Mouse (Mus musculus) left cerebral cortex, adult 18-20 months (tissue): Measurements from ENCODE around the gene Lrriq1. TPM values are rescaled to one million over a fixed set of nuclear protein-coding genes. Genes with fewer than 3 reads are reported as not detected.

Experiments
- DNase-seq, 2 experiments: peaks; one replicate each; pipeline ENCODE4 v3.0.0; 2021 to 2022; ENCODE audit warnings: low spot score in 2 of 2, mixed read lengths in 1 of 2
- long read RNA-seq, 2 experiments: library from polyadenylated mRNA; stranded (forward); transcript quantifications; one replicate each; pipeline ENCODE4 v2.0.0; 2021
- total RNA-seq, 2 experiments: library from RNA; stranded (reverse); gene quantifications; 2 replicates each; pipeline ENCODE4 v1.2.3; 2021

Lrriq1 gene
- total RNA-seq = 1 to 10 TPM; 3.8 to 5.1 TPM
- long read RNA-seq, experiment 1 = 0 reads
- long read RNA-seq, experiment 2, partial matches to known transcripts = 0 of 1 reads
- long read RNA-seq, experiment 2, other reads (novel, unspliced or antisense) = 1 of 1 reads

DNA sequence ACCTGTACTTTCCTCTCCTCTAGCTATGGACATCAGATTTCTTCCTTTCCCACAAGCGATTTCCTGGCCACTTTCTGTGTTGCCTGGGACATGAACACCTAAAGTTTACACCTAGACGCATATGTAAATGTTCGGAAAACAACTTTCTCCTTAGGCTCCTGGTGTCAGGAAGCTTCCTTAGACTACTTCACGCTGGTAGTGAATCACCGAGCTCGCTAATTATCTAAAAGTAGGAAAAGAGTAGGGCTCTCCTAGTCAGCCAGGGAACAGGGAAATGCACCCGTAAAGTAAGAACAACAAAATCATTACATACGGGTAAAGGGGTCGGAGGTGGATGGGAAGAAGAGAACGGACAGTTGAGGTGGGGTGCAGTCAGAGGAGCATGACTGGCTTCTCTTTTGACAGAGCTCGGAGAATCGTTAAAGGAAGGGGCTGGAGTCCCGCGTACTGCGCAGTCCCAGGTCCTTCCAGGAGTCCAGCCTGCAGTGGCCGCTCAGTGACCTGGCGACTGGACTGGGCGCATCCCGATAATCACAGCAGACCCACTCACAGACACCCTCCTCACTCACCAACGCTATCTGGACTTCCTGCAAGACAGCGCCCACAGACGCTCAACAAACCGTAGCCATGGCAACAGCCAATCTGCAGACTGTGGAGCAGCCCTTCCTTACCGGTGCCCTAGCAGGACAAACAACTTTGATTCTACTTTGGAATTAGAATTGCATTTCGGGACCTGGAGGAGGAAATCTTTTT is at the start of gene Lrriq1:
Gene Lrriq1, minus strand, starts transcription at position 616 of the 753 bp plus-strand sequence.
- peak; percentile 90 to 91 for DNase-seq

DNA sequence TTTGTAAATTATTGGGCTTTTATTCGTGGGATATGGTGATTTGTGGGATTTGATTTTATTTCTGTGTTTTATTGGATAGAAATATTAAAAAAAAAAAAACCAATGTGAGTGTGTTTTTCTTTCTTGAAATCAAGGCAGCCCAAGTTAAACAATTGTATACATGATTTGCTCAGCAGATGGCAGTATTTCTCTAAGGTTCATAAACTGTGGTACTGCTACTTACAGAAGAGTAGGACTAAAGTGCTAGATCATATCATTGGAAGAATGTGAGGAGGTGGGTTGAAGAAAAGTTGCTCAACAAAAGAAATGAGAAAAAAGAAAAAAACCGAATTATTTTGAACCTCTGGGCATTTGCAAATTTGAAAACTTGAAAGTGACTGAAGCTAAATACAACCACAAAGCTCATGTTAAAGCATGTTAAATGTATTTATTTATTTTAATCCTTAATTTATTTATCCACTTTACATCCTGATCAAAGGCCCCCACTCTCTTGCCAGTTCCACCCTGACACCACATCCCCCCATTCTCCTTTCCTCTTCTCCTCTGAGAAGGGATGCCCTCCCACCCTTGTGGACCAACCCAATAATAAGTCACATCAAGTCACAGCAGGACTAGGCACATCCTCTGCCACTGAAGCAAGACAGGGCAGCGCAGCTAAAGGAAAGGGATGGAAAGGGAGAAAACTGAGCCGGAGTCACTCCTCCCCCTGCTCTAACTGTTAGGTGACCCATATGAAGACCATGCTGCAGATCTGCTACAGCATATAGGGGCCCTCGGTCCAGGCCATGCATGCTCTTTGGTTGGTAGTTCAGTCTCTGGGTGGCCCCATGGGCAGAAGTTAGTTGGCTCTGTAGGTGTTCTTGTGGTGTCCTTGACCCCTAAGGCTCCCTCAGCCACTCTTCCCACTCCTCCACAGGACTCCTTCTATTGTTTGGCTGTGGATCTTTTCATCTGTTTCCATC is 18.0 kb upstream of the Lrriq1 start:
- DNase-seq = peak in 1 of 2 experiments; percentile 14

DNA sequence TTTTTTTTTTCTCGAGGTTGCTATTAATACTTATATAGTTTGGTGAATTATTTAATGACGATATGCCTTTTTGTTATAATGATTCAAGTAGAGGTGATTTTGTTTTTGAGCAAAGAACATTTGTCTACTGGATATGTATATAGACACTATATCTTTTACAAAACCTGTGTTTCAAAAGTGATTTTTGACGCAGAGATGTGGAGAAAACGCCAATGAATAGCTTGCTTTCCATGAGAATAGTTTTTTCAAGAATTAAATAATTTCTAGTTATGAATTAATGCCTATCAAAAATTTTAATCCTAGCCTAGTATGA is 294 bp upstream of the Lrriq1 start:
- no peak for DNase-seq

GRCm38 (mm10) chr10:103226646-103227045 is 9.5 kb downstream of the Lrriq1 start:
- no peak for DNase-seq

DNA sequence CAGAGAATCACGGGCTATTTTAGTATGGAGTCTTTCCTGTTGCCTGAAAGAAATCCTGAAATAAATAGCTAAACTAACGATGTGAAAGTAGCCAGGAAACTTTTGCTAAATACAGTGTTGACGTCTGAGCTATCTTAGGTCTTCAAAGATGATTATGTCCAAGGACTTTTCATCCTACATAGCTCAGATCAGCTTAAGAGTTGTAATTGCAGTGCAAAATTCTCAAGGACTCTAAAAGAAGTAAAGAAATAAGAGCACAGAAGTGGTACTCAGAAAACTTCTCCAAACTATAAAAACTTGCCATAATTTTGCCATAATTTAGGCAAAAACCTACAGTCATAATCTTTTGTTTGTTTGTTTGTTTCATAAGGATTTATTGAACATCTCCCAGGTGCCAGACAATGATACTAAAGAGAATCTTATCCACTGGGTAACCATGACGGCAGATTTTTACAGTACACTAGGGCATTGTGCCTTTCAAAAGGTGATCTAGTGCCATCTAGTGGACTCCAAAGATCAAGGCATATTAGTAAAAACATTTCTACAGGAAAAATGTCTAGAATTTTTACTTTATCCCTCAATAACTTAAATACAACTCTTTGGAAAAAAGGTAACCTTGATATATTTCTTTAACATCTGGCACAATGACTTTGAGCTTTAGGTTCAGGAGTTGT is 41.3 kb downstream of the Lrriq1 start:
- DNase-seq = no peak

DNA sequence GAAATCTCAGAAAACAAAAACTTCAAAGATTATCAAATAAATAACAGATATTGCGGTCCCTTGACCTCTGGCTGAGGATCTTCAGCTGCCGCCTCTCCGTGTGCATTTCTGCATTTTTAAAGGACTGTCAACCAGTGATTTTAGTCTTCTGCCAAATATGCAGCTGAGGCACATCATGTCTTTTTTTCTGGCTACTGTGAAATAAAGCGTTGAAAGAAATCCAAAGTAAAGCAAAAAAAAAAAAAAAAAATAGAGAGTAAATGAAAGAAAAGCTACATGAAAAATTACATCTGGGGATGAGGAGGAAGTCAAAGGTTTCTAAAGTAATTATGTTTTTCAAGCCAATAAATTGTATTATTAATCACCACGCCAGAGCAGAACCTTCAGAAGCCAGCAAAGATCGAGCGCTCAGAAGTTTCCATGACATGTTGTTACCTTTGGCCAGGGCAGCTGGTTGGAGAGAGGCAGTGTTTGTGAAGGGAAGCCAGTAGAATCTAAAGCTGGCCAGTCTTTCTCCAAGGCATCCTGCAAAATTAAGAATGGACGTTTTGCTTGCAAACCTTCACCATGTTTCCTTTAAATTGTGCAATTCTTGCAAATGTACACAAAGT is 90.2 kb downstream of the Lrriq1 start:
- DNase-seq = no peak

DNA sequence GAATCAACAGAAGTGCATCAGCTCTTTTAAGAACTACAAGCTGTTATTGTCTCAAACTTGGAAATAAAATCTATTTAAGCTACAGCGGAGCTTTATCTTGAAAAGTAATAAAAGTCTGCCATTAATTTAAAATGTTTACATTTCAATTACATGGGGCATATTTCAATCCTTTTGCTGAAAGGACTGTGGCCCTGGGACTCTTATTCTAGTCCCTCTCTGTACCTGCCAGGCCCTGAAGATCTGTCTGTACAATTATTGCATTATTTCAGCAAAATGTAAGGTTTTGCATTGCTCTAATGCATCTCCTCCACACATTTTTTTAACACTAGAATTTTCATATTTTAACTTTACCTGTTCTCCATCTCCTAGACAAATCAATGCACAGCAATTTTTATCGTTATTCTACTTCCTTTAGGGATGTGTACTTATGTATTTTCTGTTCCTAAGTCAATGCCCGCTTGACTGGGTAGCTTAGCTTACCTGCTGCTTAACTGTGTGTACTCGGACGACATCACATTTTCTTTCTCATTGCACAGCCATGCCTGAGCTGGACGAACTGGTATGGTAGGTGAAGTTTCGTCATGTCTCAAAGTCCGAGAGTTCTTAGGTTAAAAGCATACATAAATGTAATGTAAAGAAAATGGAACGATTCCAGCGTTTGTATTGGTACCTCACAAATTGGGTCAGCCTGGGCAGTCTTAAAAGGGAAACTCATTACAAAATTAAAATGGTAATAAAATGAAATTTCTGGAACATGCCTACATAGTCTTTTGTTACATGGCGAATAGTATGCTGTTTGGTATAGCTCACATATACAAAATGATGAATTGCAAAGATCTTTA is 91.0 kb downstream of the Lrriq1 start:
- DNase-seq = no peak

GRCm38 (mm10) chr10:103142526-103142925 is 93.6 kb downstream of the Lrriq1 start:
- no peak for DNase-seq

GRCm38 (mm10) chr10:103141532-103141931 is 94.6 kb downstream of the Lrriq1 start:
- peak in 1 of 2 experiments; percentile 10 for DNase-seq

DNA sequence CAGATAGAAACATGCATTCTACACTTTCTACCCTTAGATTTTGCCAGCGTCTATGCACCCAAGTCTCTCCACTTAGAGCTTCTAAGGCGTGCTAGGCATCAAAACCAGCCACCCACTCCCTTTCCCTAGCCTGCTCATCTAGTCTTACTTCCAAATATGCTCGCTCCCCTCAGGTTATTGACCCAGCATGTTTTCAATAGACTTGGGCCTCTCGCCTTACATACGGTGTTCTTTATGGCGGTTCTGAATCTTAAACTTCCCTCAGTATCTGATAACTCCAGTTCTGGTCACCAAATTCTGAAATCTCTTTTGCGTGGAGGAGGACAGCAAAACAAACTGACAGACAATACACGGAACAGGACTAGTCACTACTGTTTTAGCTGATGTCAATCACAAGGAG is 95.5 kb downstream of the Lrriq1 start:
- no peak for DNase-seq

DNA sequence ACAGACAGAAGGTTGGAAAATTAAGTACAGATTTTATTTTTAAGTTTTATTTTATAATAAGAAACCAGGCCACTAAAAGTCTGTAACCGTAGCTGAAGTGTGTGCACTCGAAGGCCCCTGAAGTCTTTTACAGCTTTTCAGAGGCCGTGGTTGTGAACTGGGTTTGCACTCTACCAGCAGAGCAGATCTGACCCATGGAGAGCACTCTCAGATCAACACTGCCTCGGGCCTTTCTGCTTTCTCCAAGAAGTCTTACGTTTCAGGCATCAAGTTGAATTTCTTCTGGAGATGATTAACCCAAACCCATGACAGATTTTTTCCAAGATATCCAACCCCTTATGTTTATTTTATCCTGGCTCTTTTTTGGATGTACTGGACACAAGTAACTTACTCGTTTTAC is 121.5 kb downstream of the Lrriq1 start:
- no peak for DNase-seq

- no peak for DNase-seq
These were observed 128.0 kb downstream of the Lrriq1 start for GRCm38 (mm10) chr10:103108090-103108489.

DNA sequence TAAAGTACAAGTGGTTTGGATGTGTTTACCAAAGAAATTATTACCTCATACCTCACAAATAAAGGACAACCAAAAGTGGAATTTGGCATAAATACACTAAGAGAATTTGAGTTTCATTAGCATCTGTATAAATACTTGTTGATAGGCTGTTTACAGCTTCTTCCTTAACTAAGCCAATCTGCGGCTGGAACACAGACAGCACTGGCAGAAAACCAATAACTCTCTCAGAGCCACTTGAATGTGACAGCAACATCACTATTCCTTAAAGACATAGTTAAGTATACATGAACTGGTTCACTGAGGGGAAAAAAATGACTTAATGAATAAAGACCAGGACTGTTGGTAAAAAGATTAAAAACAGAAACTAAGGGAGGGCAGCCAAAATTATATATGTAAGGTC is 150.0 kb downstream of the Lrriq1 start:
- no peak for DNase-seq

DNA sequence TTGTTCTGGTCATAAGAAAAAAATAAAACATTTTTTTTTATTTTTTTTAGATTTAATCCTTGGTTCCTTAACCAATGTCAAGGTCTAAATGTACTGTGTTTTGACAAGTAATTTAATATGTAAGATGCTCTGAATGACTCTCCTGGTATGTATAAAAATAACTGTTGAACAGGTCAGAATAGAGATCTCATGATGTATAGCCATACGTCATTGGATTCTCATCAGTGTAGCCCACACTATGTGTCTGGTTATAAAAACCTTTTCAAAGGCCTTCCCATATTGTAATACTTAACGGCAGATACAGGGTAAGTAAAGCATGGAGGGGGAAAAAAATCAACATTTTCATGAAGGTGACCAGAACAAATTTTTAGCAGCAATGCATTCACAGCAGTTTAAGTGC is 186.5 kb downstream of the Lrriq1 start:
- no peak for DNase-seq

GRCm38 (mm10) chr10:103046623-103047022 is 189.5 kb downstream of the Lrriq1 start:
- DNase-seq = no peak

GRCm38 (mm10) chr10:103045019-103045418 is 191.1 kb downstream of the Lrriq1 start:
- DNase-seq = no peak

- DNase-seq = no peak
These were observed 201.0 kb downstream of the Lrriq1 start for GRCm38 (mm10) chr10:103035002-103035640.

DNA sequence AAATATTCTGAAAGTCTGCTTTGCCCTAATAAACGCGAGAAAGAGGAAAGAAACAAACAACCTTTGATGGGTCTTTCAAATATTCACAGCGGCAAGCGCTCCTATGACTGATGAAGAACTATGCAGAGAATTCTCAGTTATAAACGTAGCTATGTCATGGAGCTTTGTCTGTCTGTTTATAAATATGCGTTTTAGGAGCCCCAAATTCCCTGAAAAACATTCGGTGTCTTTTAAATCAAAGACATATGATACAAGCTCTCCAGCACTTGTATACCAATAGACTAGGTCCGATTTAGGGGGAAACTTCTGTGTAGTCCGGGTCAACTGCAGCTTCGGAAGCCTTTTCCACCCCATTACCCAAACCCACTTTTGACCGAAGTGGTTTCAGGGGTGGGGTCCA is 205.2 kb downstream of the Lrriq1 start:
- no peak for DNase-seq

GRCm38 (mm10) chr10:103029730-103030490 is 206.2 kb downstream of the Lrriq1 start, which contains the start of gene Alx1:
Alx1 (minus strand) TSS chr10:103030215.
- no peak for DNase-seq
